9 mouse cellular contexts compared by ENCODE assay signal in genomic region chr1:45905107-45905821, GRCm38 (mm10). TPM values are rescaled to one million over a fixed set of nuclear protein-coding genes. Genes with fewer than 3 reads are reported as not detected.
DNase-seq lines count a peak whose midpoint lies in the region; ATAC-seq and TF ChIP-seq lines count a peak whose summit lies in the region.
"Had no signal": no experiment of that assay in that cellular context is flagged by ENCODE, and none has a peak within 500 bp of the region (broad histone marks: within the 10 kb centered on the region; RNA-seq: fewer than 3 reads in every experiment).

No protein-coding gene starts in this region.

- H3K9ac ChIP-seq in heart, adult 2 months (ENCODE audit: low read depth, low read length), result no peak overlapping the region
- H3K9ac ChIP-seq in liver, postnatal 0 days (replicated peaks), result no peak overlapping the region

- H3K27ac ChIP-seq in heart, adult 2 months, result no peak overlapping the region
- H3K27ac ChIP-seq in liver, postnatal 0 days (ENCODE audit: low read depth), result peak overlapping the region; percentile 13; the same call in 1 of the 2 replicates

- peak; percentile 76 for DNase-seq in left cerebral cortex, postnatal 4 days
- no peak for DNase-seq in left cerebral cortex, adult 9 months (ENCODE audit: low spot score in 2 of 2)
- DNase-seq in heart, adult 2 months, result peak; percentile 41 to 48
- peak; percentile 65 for DNase-seq in kidney, adult 18-20 months
- DNase-seq in liver, postnatal 0 days, result peak; percentile 22
- DNase-seq in ovary, postnatal 14 days (ENCODE audit: low spot score), result peak; percentile 8
- no peak for DNase-seq in layer of hippocampus, adult 9-11 months

- no peak for TF ChIP-seq POLR2A in heart, adult 2 months (IDR thresholded peaks at IDR 0.05; ENCODE audit: insufficient read depth, low read depth, low read length)

- H3K79me2 ChIP-seq in heart, adult 2 months (replicated peaks; ENCODE audit: control insufficient read depth, insufficient read depth, low read length), result no peaks in the 10 kb centered on the region

- peaks cover 3% of the 10 kb centered on the region; the same call in 1 of the 2 replicates for H3K4me1 ChIP-seq in heart, adult 2 months (ENCODE audit: control insufficient read depth, insufficient read depth, low read length)
- no peaks in the 10 kb centered on the region for H3K4me1 ChIP-seq in liver, postnatal 0 days (ENCODE audit: insufficient read depth)

- H3K4me2 ChIP-seq in liver, postnatal 0 days (ENCODE audit: low read depth, low read length), result no peak overlapping the region

- no peak for TF ChIP-seq CTCF in heart, adult 2 months (IDR thresholded peaks at IDR 0.05)
- TF ChIP-seq CTCF in liver, postnatal 0 days (IDR thresholded peaks at IDR 0.05; ENCODE audit: low read depth), result no peak

- 24% methylated on average over 5 of the region's 5 CpGs for WGBS in heart, adult 2 months
- WGBS in liver, postnatal 0 days (ENCODE audit: insufficient replicate concordance), result 28% methylated on average over 5 of the region's 5 CpGs

- H3K36me3 ChIP-seq in heart, adult 2 months (ENCODE audit: control insufficient read depth, insufficient read depth, low read length), result no peaks in the 10 kb centered on the region
- H3K36me3 ChIP-seq in liver, postnatal 0 days (replicated peaks; ENCODE audit: insufficient read depth, low read length), result peaks cover 26% of the 10 kb centered on the region

- intact Hi-C loops in left cerebral cortex, postnatal 4 days (cut with DNase I), result no loop called here
- intact Hi-C loops in heart, adult 2 months (cut with DNase I), result no loop called here

- H3K27me3 ChIP-seq in heart, adult 2 months (ENCODE audit: control insufficient read depth, insufficient read depth, low read length), result no peaks in the 10 kb centered on the region
- no peaks in the 10 kb centered on the region for H3K27me3 ChIP-seq in liver, postnatal 0 days (ENCODE audit: insufficient read depth, low read length)

- no peak overlapping the region for H3K4me3 ChIP-seq in heart, adult 2 months
- no peak overlapping the region for H3K4me3 ChIP-seq in liver, postnatal 0 days (ENCODE audit: low read depth, low read length)

- no peaks in the 10 kb centered on the region for H3K9me3 ChIP-seq in liver, postnatal 0 days (ENCODE audit: low read length)

- no peak for TF ChIP-seq EP300 in heart, adult 2 months (IDR thresholded peaks at IDR 0.05; ENCODE audit: insufficient read depth, low read depth, low read length)
- no peak for TF ChIP-seq EP300 in liver, postnatal 0 days (IDR thresholded peaks at IDR 0.05; ENCODE audit: low read depth)

- peak; percentile 68 for ATAC-seq in liver, postnatal 0 days
- ATAC-seq in frontal cortex, adult (ENCODE audit: low TSS enrichment), result no peak

RNA-seq across cellular contexts. Expression of gene Gm5269, which starts 15.2 kb away (rescaled TPM):
- not detected for total RNA-seq in left cerebral cortex, postnatal 4 days (2021)
- total RNA-seq in heart, adult 2 months (2021), result not detected
- not detected in 2 replicates for polyA plus RNA-seq in heart, adult 2 months (2012; rRNA removed)
- not detected in 2 replicates for polyA plus RNA-seq in liver, postnatal 0 days (2015; fragmentation: Nextera tagmentation; extraction: Ambion mirVana)
- polyA plus RNA-seq: gonadal fat pad, adult 2 months had no signal

RNA-seq across cellular contexts. Expression of gene Slc40a1, which starts 21.1 kb away (rescaled TPM):
- 10 to 100 TPM; 21.6 to 23.7 TPM for total RNA-seq in left cerebral cortex, postnatal 4 days (2021)
- 10 to 100 TPM; 13.5 to 19.5 TPM for total RNA-seq in heart, adult 2 months (2021)
- polyA plus RNA-seq in heart, adult 2 months (2012; rRNA removed), result 7.4 and 18.4 TPM in 2 replicates
- 197 and 219 TPM in 2 replicates for polyA plus RNA-seq in liver, postnatal 0 days (2015; fragmentation: Nextera tagmentation; extraction: Ambion mirVana)

Comparison
In these comparisons a context has a peak if more than half of its experiments do, and no peak if none do; other contexts are left out.
1. DNase-seq: peak in left cerebral cortex, postnatal 4 days (single experiment), heart, adult 2 months (2 of 2), kidney, adult 18-20 months (single experiment), liver, postnatal 0 days (single experiment) and ovary, postnatal 14 days (single experiment); none in left cerebral cortex, adult 9 months (0 of 2) and layer of hippocampus, adult 9-11 months (single experiment).